8 mouse cellular contexts compared by ENCODE assay signal in the genomic region with DNA sequence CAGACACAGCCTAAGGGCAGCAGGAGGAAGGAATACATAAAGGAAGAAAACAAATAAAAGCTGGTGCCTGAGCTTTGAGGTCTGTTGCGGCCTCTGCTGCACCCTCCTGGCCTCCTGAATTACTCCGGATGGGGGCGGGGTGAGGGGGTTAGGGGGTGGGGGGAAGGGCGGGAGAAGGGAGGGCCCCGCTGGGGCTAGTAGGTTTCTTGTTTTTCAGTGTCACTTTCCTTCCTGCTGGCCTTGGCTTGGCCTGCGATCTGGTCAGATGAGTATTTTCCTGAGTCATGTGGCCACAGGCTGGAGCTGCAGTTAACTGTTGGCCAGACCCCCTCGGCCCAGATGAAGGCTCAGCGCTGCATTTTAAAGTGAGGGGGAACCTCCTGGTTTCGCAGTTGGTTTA. TPM values are rescaled to one million over a fixed set of nuclear protein-coding genes. Genes with fewer than 3 reads are reported as not detected.
DNase-seq lines count a peak whose midpoint lies in the region; ATAC-seq and TF ChIP-seq lines count a peak whose summit lies in the region.

No protein-coding gene starts in this region.

- H3K4me2 ChIP-seq in hindbrain, embryonic 16.5 days (ENCODE audit: low read length) = peak overlapping the region; percentile 39
- H3K4me2 ChIP-seq in liver, embryonic 12.5 days = peak overlapping the region; percentile 76

- H3K27ac ChIP-seq in cerebellum, adult 2 months (ENCODE audit: insufficient read depth, low read length) = no peak overlapping the region
- no peak overlapping the region for H3K27ac ChIP-seq in hindbrain, embryonic 16.5 days (ENCODE audit: low read depth, low read length)
- H3K27ac ChIP-seq in liver, embryonic 12.5 days = peak overlapping the region; percentile 80

- no peak for TF ChIP-seq CTCF in cerebellum, adult 2 months (IDR thresholded peaks at IDR 0.05; ENCODE audit: borderline replicate concordance, insufficient read depth, low read depth, low read length)

- WGBS in cerebellum, adult 2 months = 10% methylated on average over 9 of the region's 9 CpGs
- whole genome bisulfite sequencing in hindbrain, embryonic 16.5 days = 4% methylated on average over 9 of the region's 9 CpGs
- 2% methylated on average over 9 of the region's 9 CpGs for WGBS in liver, embryonic 12.5 days (ENCODE audit: insufficient replicate concordance)

- no peaks in the 10 kb centered on the region for H3K9me3 ChIP-seq in hindbrain, embryonic 16.5 days (ENCODE audit: control insufficient read depth, low read length)
- no peaks in the 10 kb centered on the region for H3K9me3 ChIP-seq in liver, embryonic 12.5 days (replicated peaks)

- no peak overlapping the region for H3K9ac ChIP-seq in hindbrain, embryonic 16.5 days (ENCODE audit: low read depth, low read length)
- peak overlapping the region; percentile 64 for H3K9ac ChIP-seq in liver, embryonic 12.5 days

- peak; percentile 12 for DNase-seq in cerebellum, adult 11 months
- DNase-seq in cerebellum, adult 8-10 months = no peak
- peak; percentile 23 to 34 for DNase-seq in cerebellum, adult 2 months
- peak; percentile 43 for DNase-seq in gastrocnemius, postnatal 10 days
- DNase-seq in naive thymus-derived CD4-positive, alpha-beta T cell, adult 2 months (ENCODE audit: low read depth) = peak; percentile 75
- no peak for DNase-seq in c-Kit-positive CD71-positive TER-119-positive erythroid progenitor cells, embryonic 14.5 days (ENCODE audit: low spot score)

- no peak overlapping the region for H3K4me3 ChIP-seq in cerebellum, adult 2 months (replicated peaks; ENCODE audit: insufficient read depth, low read depth, low read length)
- no peak overlapping the region for H3K4me3 ChIP-seq in hindbrain, embryonic 16.5 days (ENCODE audit: low read length)
- H3K4me3 ChIP-seq in liver, embryonic 12.5 days = peak overlapping the region; percentile 42

- no peaks in the 10 kb centered on the region for H3K4me1 ChIP-seq in cerebellum, adult 2 months (ENCODE audit: control insufficient read depth, insufficient read depth, low read length)
- H3K4me1 ChIP-seq in hindbrain, embryonic 16.5 days (ENCODE audit: control insufficient read depth, insufficient read depth, low read depth, low read length) = peaks cover 12% of the 10 kb centered on the region
- peaks cover 39% of the 10 kb centered on the region for H3K4me1 ChIP-seq in liver, embryonic 12.5 days

- ATAC-seq in hindbrain, embryonic 16.5 days = 0 out of 2 replicates have a peak, but pooled peaks have one; percentile 19
- ATAC-seq in liver, embryonic 12.5 days = peak; percentile 76

- TF ChIP-seq POLR2A in cerebellum, adult 2 months (IDR thresholded peaks at IDR 0.05; ENCODE audit: borderline replicate concordance, insufficient read depth, low read length) = no peak

- no peaks in the 10 kb centered on the region for H3K27me3 ChIP-seq in cerebellum, adult 2 months (ENCODE audit: control insufficient read depth, insufficient read depth, low read length)
- no peaks in the 10 kb centered on the region for H3K27me3 ChIP-seq in hindbrain, embryonic 16.5 days (replicated peaks; ENCODE audit: control insufficient read depth, insufficient read depth, low read length)
- H3K27me3 ChIP-seq in liver, embryonic 12.5 days (replicated peaks) = peaks cover 12% of the 10 kb centered on the region; the same call in 1 of the 2 replicates

- no peaks in the 10 kb centered on the region for H3K36me3 ChIP-seq in hindbrain, embryonic 16.5 days (ENCODE audit: control insufficient read depth, insufficient read depth, low read length)
- no peaks in the 10 kb centered on the region for H3K36me3 ChIP-seq in liver, embryonic 12.5 days

RNA-seq across cellular contexts. Expression of gene Mgst2, which starts 7.5 kb away (rescaled TPM):
- polyA plus RNA-seq in cerebellum, adult 2 months (2012; rRNA removed) = 0.17 and 0.34 TPM in 2 replicates
- total RNA-seq in gastrocnemius, postnatal 10 days (2021) = 1 to 10 TPM in 1 of 2 experiments, under 1 TPM in 1; 0.99 to 1.4 TPM
- 0.33 and 0.40 TPM in 2 replicates for polyA plus RNA-seq in hindbrain, embryonic 16.5 days (2015; fragmentation: Nextera tagmentation; extraction: Ambion mirVana)
- 14.7 and 16.5 TPM in 2 replicates for polyA plus RNA-seq in liver, embryonic 12.5 days (2016; fragmentation: Nextera tagmentation; extraction: Ambion mirVana)

Comparison
In these comparisons a context has a peak if more than half of its experiments do, and no peak if none do; other contexts are left out.
1. DNase-seq: peak in cerebellum, adult 11 months (single experiment), cerebellum, adult 2 months (2 of 2), gastrocnemius, postnatal 10 days (single experiment) and naive thymus-derived CD4-positive, alpha-beta T cell, adult 2 months (single experiment); none in cerebellum, adult 8-10 months (single experiment) and c-Kit-positive CD71-positive TER-119-positive erythroid progenitor cells, embryonic 14.5 days (single experiment).
2. RNA of gene Mgst2, which starts 7.5 kb away (polyA plus RNA-seq): 14.7 to 16.5 TPM in liver, embryonic 12.5 days; 0.17 to 0.34 TPM in cerebellum, adult 2 months and 0.33 to 0.40 TPM in hindbrain, embryonic 16.5 days; every median in the first group is over 10 times any median in the second.